Mouse (Mus musculus): ENCODE data around the gene Itga11. TPM values are rescaled to one million over a fixed set of nuclear protein-coding genes. Genes with fewer than 3 reads are reported as not detected.

Itga11 gene
- total and polyA plus RNA-seq, 3 experiments, result 0.04 to 0.31 (median 0.04) TPM

- dilution Hi-C loops (cut with MboI; ENCODE audit: extremely low pct_ligation_motif_present, extremely low pct_unique_long_range_greater_than_20kb, low sequenced_read_pairs) (no loop called here), in situ Hi-C loops (cut with MboI; ENCODE audit: low pct_ligation_motif_present, low pct_unique_long_range_greater_than_20kb, low sequenced_read_pairs) (no loop called here)
- DNase-seq (ENCODE audit: extremely low read depth), result no peak
- Histone ChIP-seq H3K4me1 (ENCODE audit: control insufficient read depth in 1 of 2, insufficient read depth in 2 of 2) (no peaks in the 10 kb centered on the region), H3K4me2 (ENCODE audit: insufficient read depth, low read depth, poor library complexity, severe bottlenecking) (no peak overlapping the region), H3K9ac (ENCODE audit: insufficient read depth, low read depth) (no peak overlapping the region), H3K27ac (ENCODE audit: insufficient read depth, low read depth) (no peak overlapping the region), H3K9me3 (replicated peaks; ENCODE audit: low read length) (peaks cover 2% of the 10 kb centered on the region), H3K79me2 (replicated peaks; ENCODE audit: control insufficient read depth, extremely low read depth, insufficient read depth, poor library complexity, severe bottlenecking) (no peaks in the 10 kb centered on the region), H3K36me3 (replicated peaks in 1 of 2; ENCODE audit: control insufficient read depth in 1 of 2, insufficient read depth in 1 of 2, low read length in 1 of 2) (no peaks in the 10 kb centered on the region), H3K4me3 (replicated peaks in 1 of 3; ENCODE audit: low read depth in 2 of 3, low read length in 2 of 3, poor library complexity in 1 of 3) (no peak overlapping the region), H3K27me3 (replicated peaks) (no peaks in the 10 kb centered on the region)
- TF ChIP-seq POLR2AphosphoS2 (IDR thresholded peaks at IDR 0.05; ENCODE audit: low read depth, low read length) (no peak), POLR2A (IDR thresholded peaks at IDR 0.05; ENCODE audit: low read depth, low read length) (no peak), CHD2 (IDR thresholded peaks at IDR 0.05; ENCODE audit: low read length) (no peak), USF2 (conservative IDR thresholded peaks at IDR 0.05; ENCODE audit: low read depth, low read length) (no peak), JUND (conservative IDR thresholded peaks at IDR 0.05; ENCODE audit: low read depth, low read length) (no peak), CTCF (conservative IDR thresholded peaks at IDR 0.05 in 1 of 2, IDR thresholded peaks at IDR 0.05 in 1 of 2; ENCODE audit: low read depth in 2 of 2, low read length in 2 of 2) (no peak)
Observed at GRCm38 (mm10) chr9:62750381-62750780, 72.8 kb downstream of the Itga11 start.

- no peak overlapping the region for H3K9ac ChIP-seq (ENCODE audit: insufficient read depth, low read depth)
- no peaks in the 10 kb centered on the region for H3K27me3 ChIP-seq (replicated peaks)
- no peak for DNase-seq (ENCODE audit: extremely low read depth)
Observed at GRCm38 (mm10) chr9:62758288-62758687, 80.7 kb downstream of the Itga11 start.

GRCm38 (mm10) chr9:62759601-62760000 lies 82.0 kb downstream of the Itga11 start:
- no peaks in the 10 kb centered on the region for H3K27me3 ChIP-seq (replicated peaks)
- dilution Hi-C loops (cut with MboI; ENCODE audit: extremely low pct_ligation_motif_present, extremely low pct_unique_long_range_greater_than_20kb, low sequenced_read_pairs) (no loop called here), in situ Hi-C loops (cut with MboI; ENCODE audit: low pct_ligation_motif_present, low pct_unique_long_range_greater_than_20kb, low sequenced_read_pairs) (no loop called here)
- H3K4me3 ChIP-seq (replicated peaks in 1 of 3; ENCODE audit: low read depth in 2 of 3, low read length in 2 of 3, poor library complexity in 1 of 3), result no peak overlapping the region
- H3K27ac ChIP-seq (ENCODE audit: insufficient read depth, low read depth), result no peak overlapping the region
- TF ChIP-seq MYC (IDR thresholded peaks at IDR 0.05; ENCODE audit: low read depth, low read length), result peak; percentile 80
- TF ChIP-seq NRF1 (IDR thresholded peaks at IDR 0.05; ENCODE audit: low read depth, low read length), result no peak
- no peak for TF ChIP-seq ZC3H11A (IDR thresholded peaks at IDR 0.05; ENCODE audit: low read depth, low read length)
- TF ChIP-seq SMC3 (IDR thresholded peaks at IDR 0.05; ENCODE audit: low read depth, low read length), result peak; percentile 67
- peak; percentile 65; the same call in 1 of the 2 replicates for TF ChIP-seq MAX (IDR thresholded peaks at IDR 0.05; ENCODE audit: low read length)
- TF ChIP-seq RAD21 (IDR thresholded peaks at IDR 0.05; ENCODE audit: low read depth, low read length), result peak; percentile 44
- TF ChIP-seq PAX5 (IDR thresholded peaks at IDR 0.05; ENCODE audit: low read length), result no peak
- peak in 1 of 2 experiments; percentile 69; a peak in 2 of 4 replicates for TF ChIP-seq CTCF (conservative IDR thresholded peaks at IDR 0.05 in 1 of 2, IDR thresholded peaks at IDR 0.05 in 1 of 2; ENCODE audit: low read depth in 2 of 2, low read length in 2 of 2)
- TF ChIP-seq HCFC1 (IDR thresholded peaks at IDR 0.05; ENCODE audit: low read depth, low read length), result no peak
- no peak for TF ChIP-seq JUN (IDR thresholded peaks at IDR 0.05; ENCODE audit: insufficient read depth, low read depth, low read length)
- no peak for TF ChIP-seq USF1 (IDR thresholded peaks at IDR 0.05; ENCODE audit: low read depth, low read length)
- no peak overlapping the region for H3K4me2 ChIP-seq (ENCODE audit: insufficient read depth, low read depth, poor library complexity, severe bottlenecking)
- peak; percentile 33 for DNase-seq (ENCODE audit: extremely low read depth)
- no peaks in the 10 kb centered on the region for H3K9me3 ChIP-seq (replicated peaks; ENCODE audit: low read length)
- H3K4me1 ChIP-seq (ENCODE audit: control insufficient read depth in 1 of 2, insufficient read depth in 2 of 2), result no peaks in the 10 kb centered on the region
- no peaks in the 10 kb centered on the region for H3K36me3 ChIP-seq (replicated peaks in 1 of 2; ENCODE audit: control insufficient read depth in 1 of 2, insufficient read depth in 1 of 2, low read length in 1 of 2)
- H3K79me2 ChIP-seq (replicated peaks; ENCODE audit: control insufficient read depth, extremely low read depth, insufficient read depth, poor library complexity, severe bottlenecking), result no peaks in the 10 kb centered on the region
- H3K9ac ChIP-seq (ENCODE audit: insufficient read depth, low read depth), result no peak overlapping the region

More at GRCm38 (mm10) chr9:62758288-62758687, 80.7 kb downstream of the Itga11 start:
- no peak for TF ChIP-seq EP300 (IDR thresholded peaks at IDR 0.05; ENCODE audit: low read length)
- TF ChIP-seq MYC (IDR thresholded peaks at IDR 0.05; ENCODE audit: low read depth, low read length), result no peak
- TF ChIP-seq RAD21 (IDR thresholded peaks at IDR 0.05; ENCODE audit: low read depth, low read length), result no peak
- no peak for TF ChIP-seq SMC3 (IDR thresholded peaks at IDR 0.05; ENCODE audit: low read depth, low read length)
- no peak for TF ChIP-seq ZNF384 (IDR thresholded peaks at IDR 0.05; ENCODE audit: low read depth, low read length)
- TF ChIP-seq NRF1 (IDR thresholded peaks at IDR 0.05; ENCODE audit: low read depth, low read length), result no peak
- TF ChIP-seq ZC3H11A (IDR thresholded peaks at IDR 0.05; ENCODE audit: low read depth, low read length), result no peak
- Histone ChIP-seq H3K4me3 (replicated peaks in 1 of 3; ENCODE audit: low read depth in 2 of 3, low read length in 2 of 3, poor library complexity in 1 of 3) (no peak overlapping the region), H3K79me2 (replicated peaks; ENCODE audit: control insufficient read depth, extremely low read depth, insufficient read depth, poor library complexity, severe bottlenecking) (no peaks in the 10 kb centered on the region), H3K36me3 (replicated peaks in 1 of 2; ENCODE audit: control insufficient read depth in 1 of 2, insufficient read depth in 1 of 2, low read length in 1 of 2) (no peaks in the 10 kb centered on the region), H3K27ac (ENCODE audit: insufficient read depth, low read depth) (no peak overlapping the region), H3K9me3 (replicated peaks; ENCODE audit: low read length) (no peaks in the 10 kb centered on the region), H3K4me2 (ENCODE audit: insufficient read depth, low read depth, poor library complexity, severe bottlenecking) (no peak overlapping the region), H3K4me1 (ENCODE audit: control insufficient read depth in 1 of 2, insufficient read depth in 2 of 2) (no peaks in the 10 kb centered on the region)
- dilution Hi-C loops (cut with MboI; ENCODE audit: extremely low pct_ligation_motif_present, extremely low pct_unique_long_range_greater_than_20kb, low sequenced_read_pairs), result no loop called here
- in situ Hi-C loops (cut with MboI; ENCODE audit: low pct_ligation_motif_present, low pct_unique_long_range_greater_than_20kb, low sequenced_read_pairs), result no loop called here

Data from CH12.LX (cell line).